Mouse (Mus musculus): Measurements from ENCODE around the gene Krt18. TPM values are rescaled to one million over a fixed set of nuclear protein-coding genes. Genes with fewer than 3 reads are reported as not detected.
"Not testable (repeated sequence)": the region's sequence is repeated elsewhere in the genome, so short reads cannot be mapped to it uniquely, and the experiment has no call there.

Gene Krt18
- total RNA-seq (2015) (7.9 and 11.8 TPM in 2 replicates), total RNA-seq (2017) (12.0 and 14.6 TPM in 2 replicates)

GRCm38 (mm10) chr15:102028040-102028439, at the start of gene Krt18:
Gene Krt18, plus strand, starts transcription at chr15:102028180.
- ATAC-seq (replicated peaks; ENCODE audit: poor library complexity), result peak; percentile 79

DNA sequence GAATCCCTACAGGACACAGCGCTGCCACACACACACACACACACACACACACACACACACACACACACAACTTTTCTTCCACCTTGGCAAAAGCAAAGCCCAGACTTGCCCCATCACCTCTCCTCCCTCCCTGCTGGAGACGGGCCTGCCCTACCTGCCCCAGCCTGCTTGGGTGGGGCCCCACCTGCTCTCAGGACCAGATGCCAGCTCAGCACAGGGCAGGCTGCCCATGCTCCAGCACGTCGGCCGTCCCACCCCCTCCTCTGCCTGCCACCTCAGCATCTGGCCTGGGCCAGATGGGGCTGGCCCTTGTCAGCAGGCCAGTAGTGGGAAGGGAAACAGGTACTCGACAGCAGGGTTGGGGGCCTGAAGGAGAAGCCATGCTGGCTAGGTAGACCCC, 47.1 kb upstream of the Krt18 start:
- no peak for ATAC-seq (replicated peaks; ENCODE audit: poor library complexity)

DNA sequence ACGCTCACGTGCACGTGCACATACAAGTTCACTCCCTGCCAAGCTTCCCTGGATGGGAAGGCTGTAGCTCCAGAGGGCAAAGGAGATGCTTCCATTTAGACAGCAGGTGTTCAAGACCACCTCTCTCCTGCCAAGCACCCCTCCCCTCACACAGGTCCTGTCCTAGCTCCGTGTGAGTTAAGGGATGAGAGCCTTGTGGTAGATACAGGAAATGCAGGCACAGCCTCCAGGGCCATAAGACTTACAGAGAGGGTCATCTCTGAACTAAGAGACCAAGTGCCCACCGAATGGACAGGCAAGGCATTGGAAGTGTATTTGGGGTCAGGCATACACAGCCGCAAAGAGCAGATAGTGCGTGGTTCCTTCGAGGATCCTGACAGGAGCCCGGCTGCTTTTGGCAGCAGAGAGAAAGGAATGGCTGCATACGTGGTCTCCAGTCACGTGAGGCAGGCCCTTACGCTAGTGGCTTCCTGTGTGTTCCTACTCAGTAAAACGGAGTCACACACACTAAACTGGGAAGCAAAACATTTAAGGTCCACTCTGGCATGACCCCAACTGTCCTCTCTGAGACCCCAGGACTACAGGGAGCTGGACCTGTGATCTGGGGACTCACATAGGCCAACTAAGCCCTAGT, 44.5 kb upstream of the Krt18 start:
- no peak for ATAC-seq (replicated peaks; ENCODE audit: poor library complexity)

DNA sequence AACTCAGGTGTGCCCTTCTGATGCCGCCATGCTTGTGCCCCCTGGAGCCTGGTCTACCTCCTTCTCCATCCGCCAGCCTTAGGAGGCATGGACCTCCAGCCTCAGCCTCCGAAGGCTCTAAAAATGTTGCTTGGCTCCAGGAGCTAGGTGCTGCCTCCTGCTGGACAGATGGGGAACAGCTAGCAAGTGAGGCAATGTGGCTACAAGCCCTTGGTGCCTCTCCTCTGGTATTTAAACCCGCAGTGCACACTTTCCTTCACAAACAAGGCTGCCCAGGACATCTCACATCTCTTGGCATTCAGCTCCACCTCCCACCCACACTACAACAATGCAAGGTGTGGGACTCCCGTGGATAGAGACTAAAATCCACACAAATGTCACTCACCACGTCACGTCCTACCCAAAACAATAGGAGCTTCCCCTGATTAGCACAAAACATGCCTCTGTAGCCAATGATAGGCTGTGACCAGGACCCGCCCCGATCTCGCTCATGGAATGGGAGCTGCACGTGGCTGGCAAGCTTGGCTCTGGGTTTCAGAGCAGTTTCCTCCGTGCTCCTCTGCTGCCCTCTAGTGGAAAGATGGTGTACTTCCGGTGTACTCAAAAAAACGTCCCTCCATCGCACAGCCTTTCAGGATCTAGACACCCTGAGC, 43.9 kb upstream of the Krt18 start:
- ATAC-seq (replicated peaks; ENCODE audit: poor library complexity), result peak; percentile 94

DNA sequence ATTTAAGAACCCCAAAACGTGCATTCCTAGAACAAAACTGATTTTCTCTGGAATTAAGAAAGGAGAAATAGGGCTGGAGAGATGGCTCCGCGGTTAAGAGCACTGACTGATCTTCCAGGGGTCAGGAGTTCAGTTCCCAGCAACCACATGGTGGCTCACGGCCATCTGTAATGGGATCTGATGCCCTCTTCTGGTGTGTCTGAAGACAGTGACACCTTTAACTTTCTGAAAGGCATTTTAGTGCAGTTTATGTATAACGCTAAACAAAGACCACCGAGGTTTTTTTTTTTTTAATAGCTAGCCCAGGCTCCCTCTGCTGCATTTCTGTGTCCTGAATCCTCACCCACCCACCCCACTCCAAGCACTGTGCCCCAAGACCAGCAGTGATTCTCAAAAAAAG, 43.2 kb upstream of the Krt18 start:
- ATAC-seq (replicated peaks; ENCODE audit: poor library complexity), result no peak

- peak; percentile 47 for ATAC-seq (replicated peaks; ENCODE audit: poor library complexity)
Measured at GRCm38 (mm10) chr15:101988119-101988518, 39.9 kb upstream of the Krt18 start.

DNA sequence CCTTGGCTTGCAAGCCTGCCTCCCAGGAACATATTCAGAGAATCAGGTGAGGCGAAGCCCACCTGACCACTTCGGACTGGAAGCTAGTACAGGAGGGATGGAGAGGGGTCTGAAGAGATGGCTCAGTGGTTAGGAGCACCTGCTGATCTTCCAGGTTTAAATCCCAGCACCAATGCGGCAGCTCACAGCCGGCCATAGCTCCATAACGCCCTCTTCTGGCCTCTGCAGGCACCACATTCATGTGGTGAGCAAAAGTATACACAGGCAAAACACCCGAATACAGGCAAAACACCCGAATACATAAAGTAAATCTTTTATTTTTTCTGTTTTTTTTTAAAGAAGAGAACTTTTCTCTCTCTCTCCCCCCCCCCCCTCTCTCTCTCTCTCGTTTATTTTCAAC, 39.3 kb upstream of the Krt18 start:
- ATAC-seq (replicated peaks; ENCODE audit: poor library complexity), result no peak

GRCm38 (mm10) chr15:101990946-101991345, 37.0 kb upstream of the Krt18 start:
- ATAC-seq (replicated peaks; ENCODE audit: poor library complexity), result no peak

GRCm38 (mm10) chr15:101994365-101994764, 33.6 kb upstream of the Krt18 start:
- no peak for ATAC-seq (replicated peaks; ENCODE audit: poor library complexity)

DNA sequence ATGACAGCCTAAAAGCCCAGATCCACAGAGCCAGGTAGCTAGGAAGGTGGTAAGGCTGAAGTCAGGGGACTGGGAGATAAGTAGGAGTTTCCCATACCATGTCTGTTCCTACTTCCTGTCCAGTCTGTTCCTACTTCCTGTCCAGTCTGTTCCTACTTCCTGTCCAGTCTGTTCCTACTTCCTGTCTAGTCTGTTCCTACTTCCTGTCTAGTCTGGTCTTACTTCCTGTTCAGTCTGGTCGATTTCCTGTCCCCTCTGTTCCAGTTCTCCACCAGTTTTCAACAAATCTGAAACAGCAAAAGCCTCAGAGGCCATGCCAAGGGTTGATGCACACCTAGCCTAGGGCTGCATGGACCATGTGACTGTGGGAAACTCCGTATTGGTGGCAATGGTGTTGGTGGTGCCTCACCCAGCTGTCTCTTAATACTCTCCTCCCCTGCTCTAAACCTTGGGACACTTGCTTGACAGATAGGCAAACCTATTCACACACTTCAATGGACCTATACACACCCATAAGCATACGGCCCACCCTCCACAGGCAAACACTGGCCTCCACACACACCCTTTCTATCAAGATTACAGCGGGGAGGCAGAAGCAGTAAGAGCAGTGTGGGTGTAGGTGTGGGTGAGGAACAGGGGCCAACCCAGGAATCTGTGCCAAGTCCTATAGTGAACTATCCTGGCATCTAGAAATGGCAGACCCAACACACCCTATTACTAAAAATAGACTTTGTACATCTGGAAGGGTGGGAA, 32.3 kb upstream of the Krt18 start:
- peak; percentile 52; the same call in 1 of the 2 replicates for ATAC-seq (replicated peaks; ENCODE audit: poor library complexity)

GRCm38 (mm10) chr15:101996450-101997078, 31.4 kb upstream of the Krt18 start:
- not testable (repeated sequence) for ATAC-seq (replicated peaks; ENCODE audit: poor library complexity)

DNA sequence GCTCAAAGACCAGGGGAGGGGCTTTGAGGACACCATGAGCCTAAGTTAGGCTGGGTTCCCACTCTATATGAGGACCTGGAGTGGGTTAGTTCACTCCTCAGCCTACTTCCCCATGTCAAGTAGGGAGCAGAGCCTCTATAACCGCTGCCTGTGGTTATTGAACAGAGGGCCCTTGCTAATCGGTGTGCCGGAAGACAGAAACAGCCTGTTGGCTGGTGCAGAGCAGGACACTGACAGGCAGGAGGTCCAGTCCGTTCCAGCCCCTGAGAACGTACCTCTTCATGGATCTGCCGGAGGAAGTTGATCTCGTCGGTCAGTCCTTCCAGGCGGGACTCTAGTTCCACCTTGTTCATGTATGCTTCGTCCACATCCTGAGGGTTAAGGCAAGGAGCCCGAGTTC, 28.8 kb upstream of the Krt18 start:
- ATAC-seq (replicated peaks; ENCODE audit: poor library complexity), result peak; percentile 26; the same call in 1 of the 2 replicates

GRCm38 (mm10) chr15:101999676-102000335, 28.2 kb upstream of the Krt18 start:
- ATAC-seq (replicated peaks; ENCODE audit: poor library complexity), result no peak

- peak; percentile 79 for ATAC-seq (replicated peaks; ENCODE audit: poor library complexity)
Measured at GRCm38 (mm10) chr15:102002646-102003488, 25.1 kb upstream of the Krt18 start.

- ATAC-seq (replicated peaks; ENCODE audit: poor library complexity), result no peak
Measured at GRCm38 (mm10) chr15:102003516-102003915, 24.5 kb upstream of the Krt18 start.

DNA sequence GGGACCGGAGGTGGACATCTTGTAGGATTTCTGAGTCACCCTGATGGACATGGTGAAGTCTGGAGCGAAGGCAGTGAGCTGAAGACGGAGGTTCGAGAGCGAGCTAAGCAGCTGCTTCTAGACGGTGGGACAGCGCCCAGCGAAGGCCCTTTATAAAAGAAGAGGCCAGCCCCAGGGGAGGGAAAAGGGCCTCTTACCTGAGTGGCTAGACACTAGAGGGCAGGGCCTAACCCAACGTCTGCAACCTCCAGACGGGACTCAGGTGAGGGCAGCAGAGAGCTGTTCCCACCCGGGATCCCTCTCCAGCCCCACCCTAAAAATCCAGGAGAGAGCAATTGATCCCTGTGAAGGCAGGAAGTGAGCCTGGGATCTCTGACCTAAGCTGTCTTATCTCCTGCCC, 23.8 kb upstream of the Krt18 start, which contains the start of gene Krt8:
Gene Krt8, minus strand, starts transcription at position 294 of the 400 bp plus-strand sequence.
- no peak for ATAC-seq (replicated peaks; ENCODE audit: poor library complexity)

GRCm38 (mm10) chr15:102005290-102005689, 22.7 kb upstream of the Krt18 start:
- ATAC-seq (replicated peaks; ENCODE audit: poor library complexity), result no peak

DNA sequence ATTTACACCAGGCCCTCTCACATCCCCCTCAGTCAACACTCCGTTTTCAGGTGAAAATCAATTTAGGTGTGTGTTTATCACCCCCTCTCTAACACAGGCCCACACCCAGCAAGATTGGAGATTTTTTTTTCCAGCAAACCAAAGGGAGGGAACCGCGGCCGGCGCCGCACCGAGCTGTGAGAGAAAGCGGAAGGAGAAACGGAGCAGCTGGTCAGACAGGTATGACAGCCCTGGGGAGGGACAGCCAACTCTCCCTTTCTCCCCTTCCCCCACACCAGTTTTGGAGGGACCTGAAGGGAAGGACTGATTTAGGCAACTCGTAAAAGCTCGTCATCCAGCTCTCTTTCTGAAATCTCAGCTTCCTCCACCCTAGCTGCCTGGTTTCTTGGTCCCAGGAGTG, 21.7 kb upstream of the Krt18 start:
- ATAC-seq (replicated peaks; ENCODE audit: poor library complexity), result no peak

DNA sequence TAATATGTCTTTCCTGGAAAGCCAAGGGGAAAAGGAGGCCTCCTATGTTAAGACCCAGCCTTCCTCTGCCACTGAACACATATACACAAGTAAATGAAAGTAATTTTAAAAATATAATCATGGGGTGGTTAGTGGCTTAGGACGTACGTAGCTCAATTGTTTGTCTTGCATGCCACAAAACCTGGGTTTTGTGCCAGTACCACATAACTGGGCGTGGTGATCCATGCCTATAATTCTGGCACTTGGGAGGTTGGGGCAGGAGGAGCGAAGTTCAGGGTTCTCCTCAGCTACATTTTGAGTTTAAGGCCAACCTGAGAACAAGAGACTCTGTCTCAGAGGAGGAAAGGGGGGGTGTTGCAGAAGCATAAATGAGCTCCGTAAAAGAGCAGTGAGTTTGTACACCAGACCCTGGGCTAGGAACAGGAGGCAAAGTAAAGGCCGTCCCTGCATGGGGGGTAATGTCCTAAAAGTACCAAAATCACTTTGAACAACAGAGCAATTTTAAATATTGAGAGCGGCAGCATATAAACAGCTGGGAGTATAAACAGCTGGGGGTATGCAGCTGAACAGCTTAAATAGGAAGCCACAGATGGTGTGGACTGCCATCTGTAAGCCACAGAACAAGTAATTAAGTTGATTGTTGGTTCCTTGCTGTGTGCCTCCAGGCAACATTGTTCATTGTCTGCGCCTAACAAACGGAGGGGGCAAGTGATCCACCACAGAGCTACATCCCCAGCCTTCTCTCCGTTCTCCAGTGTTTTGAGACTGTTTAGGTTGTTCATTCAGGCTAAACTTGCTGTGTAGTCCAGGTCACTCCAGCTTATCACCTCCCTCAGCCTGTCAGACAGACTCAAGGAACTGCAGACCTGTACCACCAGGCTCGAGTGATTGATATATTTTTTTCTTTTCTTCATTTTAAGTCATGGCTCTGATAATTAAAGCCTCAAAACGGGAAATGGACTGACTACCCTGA, 20.6 kb upstream of the Krt18 start:
- ATAC-seq (replicated peaks; ENCODE audit: poor library complexity), result no peak

Data from megakaryocyte progenitor cell, adult 5-6 weeks (primary cell).